Mouse (Mus musculus) c-Kit-positive CD71-positive TER-119-negative erythroid progenitor cells, embryonic 14.5 days (primary cell): ENCODE results near the gene Ceacam14.

Experiments used
- DNase-seq: peaks from one replicate; pipeline ENCODE4 v3.0.0-alpha.2; 2013; ENCODE audit warnings: low read depth

Gene Ceacam14

DNA sequence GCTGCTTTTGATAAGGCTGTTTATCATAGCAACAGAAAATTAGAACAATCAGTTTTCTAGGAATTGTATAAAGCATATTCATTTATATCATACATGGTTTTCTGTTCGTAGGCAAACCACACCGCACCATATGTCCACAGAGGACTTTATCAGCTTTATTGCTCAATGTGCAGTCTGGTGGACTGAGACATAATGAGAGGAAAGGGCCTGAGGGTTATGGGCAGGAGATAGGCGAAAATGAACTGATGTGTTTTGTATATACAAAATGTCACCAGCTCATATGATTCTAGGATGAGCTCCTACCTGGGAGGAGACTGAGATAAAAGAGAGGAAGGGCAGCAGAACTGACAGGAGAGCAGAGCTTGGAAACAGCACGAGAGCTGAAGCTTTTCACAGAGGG lies at the start of gene Ceacam14:
Gene Ceacam14 (plus strand): TSS at position 301 of the 400 bp plus-strand sequence.
- DNase-seq = no peak
